Mouse (Mus musculus) olfactory bulb, adult 2 months (tissue): ENCODE data around the gene Insr. TPM values are rescaled to one million over a fixed set of nuclear protein-coding genes. Genes with fewer than 3 reads are reported as not detected.

Experiments used
- H3K27ac ChIP-seq: fragments of 200-500 bp; 2 replicates; pipeline ENCODE4 v1.5.1; 2012; ENCODE audit warnings: low read depth, low read length; ENCODE audit not compliant: insufficient read depth
- H3K4me1 ChIP-seq: fragments of 200-500 bp; 2 replicates; pipeline ENCODE4 v1.6.1; 2012; ENCODE audit warnings: low read length; ENCODE audit not compliant: control insufficient read depth, insufficient read depth
- H3K4me3 ChIP-seq: fragments of 200-500 bp; 2 replicates; pipeline ENCODE4 v1.5.1; 2012; ENCODE audit warnings: mild to moderate bottlenecking, low read depth, low read length, moderate library complexity; ENCODE audit not compliant: insufficient read depth
- CTCF ChIP-seq: fragments of 200-500 bp; IDR thresholded peaks from 2 replicates; pipeline ENCODE4 v1.5.1; 2012; ENCODE audit warnings: low read depth, mild to moderate bottlenecking, low read length, moderate library complexity; ENCODE audit not compliant: insufficient read depth
- POLR2A ChIP-seq: fragments of 200-500 bp; IDR thresholded peaks from 2 replicates; pipeline ENCODE4 v1.6.1; 2012; ENCODE audit warnings: mild to moderate bottlenecking, low read depth, low read length, moderate library complexity; ENCODE audit not compliant: insufficient read depth
- WGBS: fragments of 180-500 bp; shearing (Covaris S2); methylation state at CpG from one replicate; pipeline ENCODE4 v1.1.7; 2018; 5-methylcytosine and 5-hydroxymethylcytosine counted together
- polyA plus RNA-seq: library from polyadenylated mRNA; stranded (reverse); fragments of >200 nt; gene quantifications from 2 replicates; pipeline ENCODE4 v1.2.4, GENCODE M21; 2012; ENCODE audit warnings: low replicate concordance; ENCODE audit not compliant: missing spikeins, insufficient read depth, insufficient read length

The Insr gene
- polyA plus RNA-seq, 1 experiment = 62.6 TPM

DNA sequence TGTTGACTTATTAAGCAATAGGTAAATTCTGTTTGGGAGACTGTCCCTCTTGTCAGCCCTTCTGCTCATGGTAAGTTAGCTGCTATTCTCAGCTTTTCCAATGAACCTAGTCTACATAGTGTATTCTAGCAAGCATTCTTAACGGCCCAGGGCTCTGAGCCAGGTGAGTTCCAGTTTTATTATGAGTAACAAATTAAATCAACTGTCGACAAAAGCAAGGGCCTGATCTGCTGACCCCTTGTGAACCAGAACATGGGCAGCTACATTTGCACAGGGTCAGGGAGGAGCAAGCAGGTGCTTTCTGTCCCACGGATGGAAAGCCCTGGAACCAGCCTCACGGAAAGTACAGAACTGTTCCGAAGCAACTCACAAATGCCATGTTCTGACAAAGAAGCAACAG, 52.0 kb downstream of the Insr start:
- no peak overlapping the region for H3K4me3 ChIP-seq
- WGBS = 70% methylated on average over 5 of the region's 5 CpGs
- H3K4me1 ChIP-seq = no peaks in the 10 kb centered on the region
- no peak overlapping the region for H3K27ac ChIP-seq
- TF ChIP-seq POLR2A (no peak), CTCF (no peak)

GRCm38 (mm10) chr8:3225731-3226130, 53.7 kb downstream of the Insr start:
- TF ChIP-seq CTCF (no peak), POLR2A (no peak)
- no peak overlapping the region for H3K27ac ChIP-seq
- WGBS = 69% methylated on average over 1 of the region's 1 CpGs

GRCm38 (mm10) chr8:3225184-3225583, 54.2 kb downstream of the Insr start:
- WGBS = 77% methylated on average over 8 of the region's 8 CpGs
- Histone ChIP-seq H3K27ac (no peak overlapping the region), H3K4me3 (no peak overlapping the region), H3K4me1 (peaks cover 3% of the 10 kb centered on the region; the same call in 1 of the 2 replicates)
- TF ChIP-seq CTCF = no peak

More at GRCm38 (mm10) chr8:3225731-3226130, 53.7 kb downstream of the Insr start:
- H3K4me3 ChIP-seq = no peak overlapping the region
- peaks cover 3% of the 10 kb centered on the region; the same call in 1 of the 2 replicates for H3K4me1 ChIP-seq

DNA sequence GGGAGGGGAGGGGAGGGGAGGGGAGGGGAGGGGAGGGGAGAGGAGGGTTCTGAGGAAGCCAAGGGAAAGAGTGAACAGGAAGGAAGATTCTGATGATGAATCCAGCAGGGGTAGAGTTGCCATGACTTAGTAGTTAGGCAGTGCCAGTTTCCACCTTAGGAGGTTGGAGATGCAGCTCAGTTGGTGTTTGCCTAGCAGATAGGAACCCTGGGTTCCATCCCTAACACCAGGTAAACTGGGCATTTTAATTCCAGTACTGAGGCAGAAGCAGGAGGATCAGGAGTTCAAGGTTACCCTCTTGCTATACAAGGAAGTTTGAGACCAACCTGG, 56.8 kb downstream of the Insr start:
- Histone ChIP-seq H3K4me1 (peaks cover 6% of the 10 kb centered on the region; the same call in 1 of the 2 replicates), H3K4me3 (no peak overlapping the region), H3K27ac (no peak overlapping the region)
- no peak for TF ChIP-seq POLR2A
- TF ChIP-seq CTCF = no peak

- H3K4me3 ChIP-seq = no peak overlapping the region
- peaks cover 6% of the 10 kb centered on the region; the same call in 1 of the 2 replicates for H3K4me1 ChIP-seq
- TF ChIP-seq CTCF (no peak), POLR2A (no peak)
- WGBS = 45% methylated on average over 6 of the region's 6 CpGs
- peak overlapping the region; percentile 40; the same call in 1 of the 2 replicates for H3K27ac ChIP-seq
Observed at GRCm38 (mm10) chr8:3221960-3222635, 57.3 kb downstream of the Insr start.

DNA sequence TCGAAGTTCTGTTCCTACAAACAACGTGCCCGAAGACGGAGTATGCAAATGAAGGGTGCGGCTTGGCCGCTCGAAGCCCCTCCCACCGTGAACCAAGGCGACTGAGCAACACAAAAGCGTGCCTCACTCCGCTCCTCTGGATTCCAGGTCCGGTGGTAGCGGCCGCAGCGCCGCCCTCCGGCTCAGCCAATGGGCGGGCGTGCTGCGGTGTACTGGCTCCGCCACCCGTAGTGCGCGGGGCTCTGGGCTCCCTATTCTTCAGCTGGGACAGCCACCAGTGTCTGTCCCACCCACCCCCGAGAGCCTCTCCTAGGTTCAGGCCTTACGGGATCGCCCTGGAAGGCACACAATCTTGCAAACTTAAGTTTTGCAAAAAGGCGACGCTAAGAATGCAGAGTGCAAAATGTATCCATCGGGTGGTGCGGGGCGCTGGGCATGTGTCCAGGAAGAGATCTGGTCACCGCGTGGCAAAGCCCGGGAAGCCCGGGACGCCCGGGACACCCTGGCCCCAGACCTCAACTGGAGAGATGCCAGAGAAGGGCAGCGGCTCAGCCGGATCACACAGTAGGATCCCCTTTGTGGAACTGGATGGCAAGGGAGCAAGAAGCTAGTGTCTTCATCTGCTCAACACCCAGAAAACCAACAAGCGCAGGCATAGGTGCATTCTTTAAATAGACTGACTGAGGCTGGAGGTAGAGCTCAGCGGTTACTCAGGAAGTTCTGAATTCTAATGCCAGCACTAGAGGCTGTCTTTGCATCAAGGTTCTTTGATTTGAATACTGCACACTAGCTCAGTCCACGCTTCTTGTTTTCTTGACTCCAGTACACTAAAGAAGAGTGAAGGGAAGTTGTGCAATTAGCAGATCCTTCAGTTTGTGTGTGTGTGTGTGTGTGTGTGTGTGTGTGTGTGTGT, 58.1 kb downstream of the Insr start:
- peaks cover 7% of the 10 kb centered on the region; the same call in 1 of the 2 replicates for H3K4me1 ChIP-seq
- WGBS = under 1% methylated on average over 43 of the region's 43 CpGs
- TF ChIP-seq CTCF = no peak
- 0 out of 2 replicates have a peak, but pooled peaks have one; percentile 39 for TF ChIP-seq POLR2A
- peak overlapping the region; percentile 60 for H3K4me3 ChIP-seq
- peak overlapping the region; percentile 40 for H3K27ac ChIP-seq

DNA sequence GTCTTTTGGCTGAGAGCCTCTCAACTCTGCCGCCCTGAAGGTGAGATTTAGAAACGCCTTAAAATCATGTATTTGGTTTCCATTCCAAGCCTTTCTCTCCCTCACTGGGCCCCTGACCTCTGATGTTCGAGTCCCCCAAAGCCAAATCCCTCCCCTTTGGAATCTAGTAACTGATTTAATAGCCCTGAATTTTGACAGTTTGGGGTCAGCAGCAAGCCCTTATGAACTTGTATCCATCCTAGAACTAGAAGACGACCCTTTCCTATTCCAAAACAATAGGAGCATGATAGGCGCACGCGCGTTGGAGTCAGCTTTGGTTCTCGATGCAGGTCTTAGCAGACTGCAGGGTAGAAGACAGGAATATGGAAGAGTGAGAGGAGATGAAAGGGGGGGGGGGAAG, 58.9 kb downstream of the Insr start:
- WGBS = 1% methylated on average over 9 of the region's 9 CpGs
- no peak for TF ChIP-seq POLR2A
- no peak for TF ChIP-seq CTCF
- peak overlapping the region; percentile 60 for H3K4me3 ChIP-seq
- H3K27ac ChIP-seq = peak overlapping the region; percentile 3; the same call in 1 of the 2 replicates
- peaks cover 7% of the 10 kb centered on the region; the same call in 1 of the 2 replicates for H3K4me1 ChIP-seq

- no peak for TF ChIP-seq CTCF
- no peak for TF ChIP-seq POLR2A
- Histone ChIP-seq H3K4me3 (no peak overlapping the region), H3K4me1 (peaks cover 7% of the 10 kb centered on the region; the same call in 1 of the 2 replicates), H3K27ac (peak overlapping the region; percentile 3; the same call in 1 of the 2 replicates)
- WGBS = 76% methylated on average over 12 of the region's 12 CpGs
Observed at GRCm38 (mm10) chr8:3219921-3220411, 59.5 kb downstream of the Insr start.

- peaks cover 7% of the 10 kb centered on the region; the same call in 1 of the 2 replicates for H3K4me1 ChIP-seq
- TF ChIP-seq CTCF (no peak), POLR2A (no peak)
- H3K27ac ChIP-seq = no peak overlapping the region
- 71% methylated on average over 3 of the region's 3 CpGs for WGBS
- H3K4me3 ChIP-seq = no peak overlapping the region
Observed at GRCm38 (mm10) chr8:3219266-3219665, 60.2 kb downstream of the Insr start.
